Mouse (Mus musculus) macrophage (primary cell): Measurements from ENCODE around the gene Eno2. TPM values are rescaled to one million over a fixed set of nuclear protein-coding genes. Genes with fewer than 3 reads are reported as not detected.
"Not testable (repeated sequence)": the region's sequence is repeated elsewhere in the genome, so short reads cannot be mapped to it uniquely, and the experiment has no call there.

Experiments used
- H3K27ac ChIP-seq: fragments of 350-480 bp; formaldehyde crosslinking; 2 replicates; pipeline ENCODE4 v1.9.0; 2021
- H3K36me3 ChIP-seq: fragments of 350-480 bp; formaldehyde crosslinking; 2 replicates; pipeline ENCODE4 v1.9.0; 2021; ENCODE audit errors: inconsistent target
- H3K4me3 ChIP-seq: fragments of 350-480 bp; formaldehyde crosslinking; 2 replicates; pipeline ENCODE4 v1.9.0; 2021; ENCODE audit errors: inconsistent target
- H3K79me2 ChIP-seq: fragments of 350-480 bp; formaldehyde crosslinking; 2 replicates; pipeline ENCODE4 v1.9.0; 2021; ENCODE audit errors: inconsistent target
- WGBS: methylation state at CpG from one replicate; pipeline ENCODE4 v1.1.7; 2026; ENCODE audit warnings: inconsistent platforms; ENCODE audit not compliant: missing documents; 5-methylcytosine and 5-hydroxymethylcytosine counted together
- polyA plus RNA-seq: library from polyadenylated mRNA; stranded (reverse); fragments of 250-400 nt; gene quantifications from 3 replicates; pipeline ENCODE4 v1.2.4, GENCODE M21; 2018; ENCODE audit warnings: inconsistent platforms

The Eno2 gene
- polyA plus RNA-seq, 1 experiment from 2014 or later: 6.7 TPM

DNA sequence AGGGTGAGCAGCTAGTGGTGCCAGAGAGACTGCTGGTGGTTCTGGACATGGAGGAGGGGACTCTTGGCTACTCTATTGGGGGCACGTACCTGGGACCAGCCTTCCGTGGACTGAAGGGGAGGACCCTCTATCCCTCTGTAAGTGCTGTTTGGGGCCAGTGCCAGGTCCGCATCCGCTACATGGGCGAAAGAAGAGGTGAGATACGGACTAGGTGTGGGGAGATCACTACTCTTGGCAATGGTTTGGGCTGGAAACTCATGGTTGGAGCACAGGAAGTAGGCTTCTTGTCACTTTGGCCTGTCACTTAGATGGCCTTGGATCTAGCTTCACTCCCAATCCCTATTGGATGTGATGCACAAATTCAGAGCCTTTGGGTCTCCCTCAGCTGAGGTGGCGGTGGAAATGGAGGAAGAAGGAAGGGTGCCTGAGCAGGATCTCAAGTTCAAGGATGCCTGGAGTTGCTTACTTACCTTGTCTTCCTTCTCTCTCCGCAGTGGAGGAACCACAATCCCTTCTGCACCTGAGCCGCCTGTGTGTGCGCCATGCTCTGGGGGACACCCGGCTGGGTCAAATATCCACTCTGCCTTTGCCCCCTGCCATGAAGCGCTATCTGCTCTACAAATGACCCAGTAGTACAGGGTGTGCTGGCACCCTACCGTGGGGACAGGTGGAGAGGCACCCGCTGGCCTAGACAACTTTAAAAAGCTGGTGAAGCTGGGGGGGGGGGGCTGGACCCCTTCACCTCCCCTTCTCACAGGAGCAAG is 40.5 kb upstream of the Eno2 start:
- H3K79me2 ChIP-seq: peaks cover 50% of the 10 kb centered on the region
- H3K27ac ChIP-seq: peak overlapping the region; percentile 95
- WGBS: 63% methylated on average over 14 of the region's 14 CpGs
- H3K4me3 ChIP-seq: peak overlapping the region; percentile 98
- H3K36me3 ChIP-seq: peaks cover 13% of the 10 kb centered on the region; the same call in 1 of the 2 replicates

DNA sequence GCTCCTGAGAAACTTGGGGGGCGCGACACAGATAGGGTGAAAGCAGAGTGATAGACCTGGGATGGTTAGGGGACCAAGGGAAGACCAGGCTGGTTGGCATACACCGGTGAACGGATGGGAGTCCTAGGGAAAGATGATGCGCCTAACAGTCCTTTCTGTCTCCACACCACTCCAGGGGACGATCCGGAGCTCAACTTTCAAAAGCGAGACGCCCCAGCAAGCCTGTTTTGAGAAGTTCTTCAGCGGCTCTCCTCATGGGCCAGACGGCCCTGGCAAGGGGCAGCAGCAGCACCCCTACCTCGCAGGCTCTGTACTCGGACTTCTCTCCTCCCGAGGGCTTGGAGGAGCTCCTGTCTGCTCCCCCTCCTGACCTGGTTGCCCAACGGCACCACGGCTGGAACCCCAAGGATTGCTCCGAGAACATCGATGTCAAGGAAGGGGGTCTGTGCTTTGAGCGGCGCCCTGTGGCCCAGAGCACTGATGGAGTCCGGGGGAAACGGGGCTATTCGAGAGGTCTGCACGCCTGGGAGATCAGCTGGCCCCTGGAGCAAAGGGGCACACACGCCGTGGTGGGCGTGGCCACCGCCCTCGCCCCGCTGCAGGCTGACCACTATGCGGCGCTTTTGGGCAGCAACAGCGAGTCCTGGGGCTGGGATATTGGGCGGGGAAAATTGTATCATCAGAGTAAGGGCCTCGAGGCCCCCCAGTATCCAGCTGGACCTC is 39.7 kb upstream of the Eno2 start:
- WGBS: under 1% methylated on average over 35 of the region's 35 CpGs
- Histone ChIP-seq H3K4me3 (peak overlapping the region; percentile 98), H3K36me3 (peaks cover 12% of the 10 kb centered on the region; the same call in 1 of the 2 replicates), H3K27ac (peak overlapping the region; percentile 95), H3K79me2 (peaks cover 53% of the 10 kb centered on the region)

DNA sequence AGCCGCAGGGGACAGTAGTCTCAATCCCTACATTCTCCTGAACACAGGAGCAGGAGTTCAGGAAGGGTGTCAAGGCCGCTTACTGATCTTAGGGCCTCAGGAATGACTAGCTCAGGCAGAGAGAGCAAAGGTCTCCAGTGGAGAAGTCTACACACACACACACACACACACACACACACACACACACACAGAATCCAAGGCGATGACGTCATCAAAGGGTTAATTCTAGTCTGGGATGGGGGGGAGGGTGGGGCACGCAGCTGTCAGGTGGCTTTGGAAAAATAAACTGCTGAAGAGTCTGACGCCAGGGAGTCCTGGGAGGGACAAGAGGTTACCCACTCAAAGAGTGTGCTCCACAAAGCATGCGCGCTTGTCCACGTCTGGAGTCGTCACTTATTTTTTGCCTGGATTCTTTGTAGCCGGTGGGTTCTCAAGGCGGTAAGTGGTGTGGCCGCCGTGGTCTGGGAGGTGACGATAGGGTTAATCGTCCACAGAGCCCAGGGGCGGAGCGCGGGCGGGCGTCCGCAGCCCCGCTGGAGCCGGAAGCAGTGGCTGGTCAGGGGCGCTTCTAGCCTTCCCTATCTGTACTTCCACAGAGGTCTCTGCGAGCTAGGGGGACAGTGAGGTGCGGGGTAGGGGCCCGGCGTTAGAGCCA is 39.0 kb upstream of the Eno2 start, which contains the start of gene Spsb2:
TSS of gene Spsb2 (plus strand) at position 304 of the 655 bp plus-strand sequence.
- Histone ChIP-seq H3K79me2 (peaks cover 49% of the 10 kb centered on the region), H3K36me3 (peaks cover 12% of the 10 kb centered on the region; the same call in 1 of the 2 replicates), H3K27ac (peak within 1 kb of the TSS; percentile 95), H3K4me3 (peak within 1 kb of the TSS; percentile 98)
- WGBS: 7% methylated on average over 27 of the region's 29 CpGs

GRCm38 (mm10) chr6:124807986-124808357 is 38.5 kb upstream of the Eno2 start:
- H3K79me2 ChIP-seq: peaks cover 44% of the 10 kb centered on the region
- peak overlapping the region; percentile 95 for H3K27ac ChIP-seq
- peak overlapping the region; percentile 98 for H3K4me3 ChIP-seq
- WGBS: 84% methylated on average over 5 of the region's 6 CpGs
- peaks cover 12% of the 10 kb centered on the region; the same call in 1 of the 2 replicates for H3K36me3 ChIP-seq

GRCm38 (mm10) chr6:124807366-124807765 is 37.9 kb upstream of the Eno2 start:
- Histone ChIP-seq H3K4me3 (no peak overlapping the region), H3K36me3 (peaks cover 12% of the 10 kb centered on the region; the same call in 1 of the 2 replicates), H3K27ac (peak overlapping the region; percentile 95), H3K79me2 (peaks cover 37% of the 10 kb centered on the region)
- 92% methylated on average over 4 of the region's 4 CpGs for WGBS

GRCm38 (mm10) chr6:124806446-124807140 is 37.1 kb upstream of the Eno2 start:
- Histone ChIP-seq H3K4me3 (no peak overlapping the region; the same call in 1 of the 2 replicates), H3K27ac (peak overlapping the region; percentile 95)
- WGBS: 83% methylated on average over 7 of the region's 7 CpGs

DNA sequence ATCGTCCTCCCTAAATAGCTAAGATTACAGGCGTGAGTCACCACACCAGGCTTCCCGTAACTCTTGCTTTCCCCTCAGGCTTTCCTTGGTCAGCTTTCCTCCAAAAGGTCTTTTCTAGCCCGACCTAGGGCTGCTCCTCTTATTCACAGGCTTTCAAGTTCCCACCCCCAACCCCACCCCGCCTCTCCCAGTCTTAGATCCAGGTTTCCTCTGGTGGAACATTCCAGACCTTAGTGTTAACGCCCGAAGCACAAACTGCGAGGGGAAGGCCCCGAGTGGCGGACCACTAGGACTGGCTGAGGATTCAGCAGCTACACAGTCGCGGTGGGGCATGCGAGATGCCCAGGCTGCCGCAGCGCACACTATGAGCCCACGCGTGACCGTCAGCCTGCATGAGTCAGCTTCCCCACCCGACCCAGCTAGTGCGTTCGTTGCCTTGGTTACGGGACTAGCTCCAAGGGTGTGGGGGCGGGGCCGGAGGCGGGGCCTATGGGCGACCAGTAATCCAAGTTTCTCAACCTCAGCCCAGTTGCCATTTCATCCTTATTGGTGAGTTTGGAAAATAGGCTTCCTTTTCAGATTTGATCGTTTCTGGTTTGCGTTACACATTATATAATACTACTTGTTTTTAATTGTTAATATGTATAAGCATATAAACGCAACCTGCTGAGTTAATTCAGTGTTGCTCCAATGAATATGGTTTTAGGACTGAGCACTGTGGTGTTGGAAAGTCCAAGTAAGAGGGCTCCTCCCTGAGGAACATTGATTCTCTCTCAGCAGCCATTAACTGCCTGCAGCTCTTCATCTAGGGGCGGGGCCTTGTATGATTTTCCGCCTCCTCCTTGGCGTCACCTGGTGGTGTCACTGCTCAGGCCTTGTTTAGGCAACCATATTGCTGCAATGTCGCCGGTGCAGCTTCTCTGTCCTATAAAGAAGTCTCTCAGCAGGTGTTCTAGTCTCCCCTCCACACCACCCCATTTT is 36.2 kb upstream of the Eno2 start:
- H3K79me2 ChIP-seq: peaks cover 22% of the 10 kb centered on the region
- peak overlapping the region; percentile 44 for H3K4me3 ChIP-seq
- no peaks in the 10 kb centered on the region; the same call in 1 of the 2 replicates for H3K36me3 ChIP-seq
- peak overlapping the region; percentile 95 for H3K27ac ChIP-seq
- under 1% methylated on average over 33 of the region's 34 CpGs for WGBS

More at GRCm38 (mm10) chr6:124806446-124807140, 37.1 kb upstream of the Eno2 start:
- Histone ChIP-seq H3K79me2 (peaks cover 30% of the 10 kb centered on the region), H3K36me3 (peaks cover 4% of the 10 kb centered on the region; the same call in 1 of the 2 replicates)

GRCm38 (mm10) chr6:124804341-124804740 is 34.9 kb upstream of the Eno2 start:
- Histone ChIP-seq H3K4me3 (peak overlapping the region; percentile 44), H3K36me3 (no peaks in the 10 kb centered on the region), H3K79me2 (peaks cover 9% of the 10 kb centered on the region; the same call in 1 of the 2 replicates), H3K27ac (peak overlapping the region; percentile 95)
- WGBS: 90% methylated on average over 3 of the region's 3 CpGs

GRCm38 (mm10) chr6:124803691-124804090 is 34.2 kb upstream of the Eno2 start:
- H3K36me3 ChIP-seq, H3K27ac ChIP-seq, H3K4me3 ChIP-seq, H3K79me2 ChIP-seq: not testable (repeated sequence)
- 96% methylated on average over 4 of the region's 4 CpGs for WGBS

DNA sequence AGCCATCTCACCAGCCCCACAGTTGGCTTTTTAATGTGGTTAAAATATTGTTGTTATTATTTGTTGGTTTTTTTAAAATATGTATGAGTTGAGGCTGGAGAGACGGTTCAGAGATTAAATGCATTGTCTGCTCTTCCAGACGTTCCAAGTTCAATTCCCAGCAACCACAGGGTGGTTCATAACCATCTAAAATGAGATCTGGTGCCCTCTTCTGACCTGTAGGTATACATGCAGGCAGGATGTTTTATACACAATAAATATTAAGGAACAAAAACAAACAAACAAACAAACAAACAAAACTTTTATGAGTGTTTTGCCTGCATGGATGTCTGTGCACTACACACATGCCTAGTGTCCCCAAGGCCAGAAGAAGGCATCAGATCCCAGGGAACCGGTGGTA is 33.6 kb upstream of the Eno2 start:
- Histone ChIP-seq H3K27ac (no peak overlapping the region), H3K36me3 (no peaks in the 10 kb centered on the region), H3K79me2 (peaks cover 4% of the 10 kb centered on the region; the same call in 1 of the 2 replicates), H3K4me3 (no peak overlapping the region)
- 97% methylated on average over 3 of the region's 3 CpGs for WGBS

DNA sequence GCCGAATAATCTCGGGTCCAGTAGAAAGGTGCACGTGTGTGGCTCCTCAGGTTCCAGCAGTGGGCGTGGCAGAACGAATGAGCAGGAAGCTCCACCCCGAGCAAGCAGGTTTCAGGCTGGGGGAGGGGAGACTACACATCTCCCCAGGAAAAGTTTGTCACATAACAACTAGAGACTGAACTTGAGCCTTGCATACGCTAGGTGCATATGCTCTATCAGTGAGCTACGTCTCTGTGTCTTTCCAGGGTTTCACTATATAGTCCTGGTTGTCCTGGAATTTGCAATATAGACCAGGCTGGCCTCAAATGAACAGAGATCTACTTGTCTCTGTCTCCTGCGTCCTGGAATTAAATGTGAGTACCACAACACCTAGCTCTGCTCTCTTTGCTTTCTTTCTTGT is 32.9 kb upstream of the Eno2 start:
- 58% methylated on average over 4 of the region's 9 CpGs for WGBS
- not testable (repeated sequence) for H3K4me3 ChIP-seq

DNA sequence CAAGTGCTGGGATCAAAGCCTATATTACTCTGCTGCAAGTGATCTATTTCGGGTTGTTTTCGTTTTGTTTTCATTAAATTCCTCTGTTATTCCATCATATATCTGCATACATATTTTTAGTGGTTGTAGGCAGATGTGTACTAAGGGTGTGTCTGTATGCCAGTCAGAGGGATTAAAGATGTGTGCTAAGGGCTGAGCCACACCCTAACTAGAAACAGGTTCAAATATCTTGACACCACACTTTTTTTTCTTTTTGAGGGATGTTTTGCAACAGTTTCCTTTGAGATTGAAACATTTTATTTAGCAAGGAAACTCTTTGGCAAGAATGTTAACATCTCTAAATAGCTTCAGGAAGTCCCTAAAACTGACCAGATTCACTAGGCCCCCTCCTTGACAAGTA is 26.7 kb upstream of the Eno2 start:
- no peaks in the 10 kb centered on the region for H3K79me2 ChIP-seq
- no peaks in the 10 kb centered on the region for H3K36me3 ChIP-seq
- WGBS: 90% methylated on average over 2 of the region's 2 CpGs
- H3K4me3 ChIP-seq: no peak overlapping the region
- no peak overlapping the region for H3K27ac ChIP-seq

More for the DNA sequence above, 32.9 kb upstream of the Eno2 start:
- H3K27ac ChIP-seq, H3K79me2 ChIP-seq, H3K36me3 ChIP-seq: not testable (repeated sequence)

DNA sequence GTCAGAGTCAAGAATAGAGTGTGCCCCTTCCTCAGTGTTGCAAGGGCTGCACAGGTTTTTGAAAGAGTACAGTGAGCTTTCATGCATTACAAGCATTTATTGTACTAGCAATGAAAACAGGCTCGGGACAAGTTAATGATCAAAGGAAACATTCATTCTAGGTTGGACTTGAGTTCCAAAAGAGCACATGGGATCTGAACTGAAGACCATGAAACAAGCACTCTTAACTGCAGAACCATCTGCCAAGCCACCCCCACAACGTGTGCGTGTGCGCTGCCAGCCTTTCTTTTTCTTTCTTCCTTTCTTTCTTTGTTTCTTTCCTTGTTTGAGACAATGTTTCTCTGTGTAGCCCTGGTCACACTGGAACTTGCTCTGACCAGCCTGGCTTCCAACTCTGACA is 26.3 kb upstream of the Eno2 start:
- no peak overlapping the region for H3K4me3 ChIP-seq
- no peaks in the 10 kb centered on the region for H3K79me2 ChIP-seq
- H3K27ac ChIP-seq: no peak overlapping the region
- WGBS: 94% methylated on average over 4 of the region's 4 CpGs
- H3K36me3 ChIP-seq: no peaks in the 10 kb centered on the region
